Mouse (Mus musculus): ENCODE results near the gene Vps13a. TPM values are rescaled to one million over a fixed set of nuclear protein-coding genes. Genes with fewer than 3 reads are reported as not detected.

Vps13a gene
- total RNA-seq, 4 experiments from 2014 or later, result 30.8 to 42.7 (median 40.3) TPM

GRCm38 (mm10) chr19:16584546-16584945 lies 196.2 kb downstream of the Vps13a start:
- no peak for DNase-seq (ENCODE audit: low spot score)

GRCm38 (mm10) chr19:16580501-16580900 lies 200.2 kb downstream of the Vps13a start:
- DNase-seq (ENCODE audit: low spot score), result no peak

- DNase-seq (ENCODE audit: low spot score), result no peak
Observed at GRCm38 (mm10) chr19:16579656-16580260, 201.0 kb downstream of the Vps13a start.

GRCm38 (mm10) chr19:16576790-16577189 lies 203.9 kb downstream of the Vps13a start:
- no peak for DNase-seq (ENCODE audit: low spot score)

Other genes starting within 250 kb of the Vps13a start
- gene Foxb2, start 92.9 kb upstream of the Vps13a start, total RNA-seq (2022), result not detected
- gene Prune2, start 175.2 kb upstream of the Vps13a start, total RNA-seq (2022), result 10 to 100 TPM; 75.4 to 98.4 (median 87.2) TPM